Mouse (Mus musculus): ENCODE results near the gene Asrgl1.

Gene Asrgl1

GRCm38 (mm10) chr19:9071456-9072156 is 63.8 kb downstream of the Asrgl1 start:
- no peak for DNase-seq (ENCODE audit: low read depth, low spot score)

DNA sequence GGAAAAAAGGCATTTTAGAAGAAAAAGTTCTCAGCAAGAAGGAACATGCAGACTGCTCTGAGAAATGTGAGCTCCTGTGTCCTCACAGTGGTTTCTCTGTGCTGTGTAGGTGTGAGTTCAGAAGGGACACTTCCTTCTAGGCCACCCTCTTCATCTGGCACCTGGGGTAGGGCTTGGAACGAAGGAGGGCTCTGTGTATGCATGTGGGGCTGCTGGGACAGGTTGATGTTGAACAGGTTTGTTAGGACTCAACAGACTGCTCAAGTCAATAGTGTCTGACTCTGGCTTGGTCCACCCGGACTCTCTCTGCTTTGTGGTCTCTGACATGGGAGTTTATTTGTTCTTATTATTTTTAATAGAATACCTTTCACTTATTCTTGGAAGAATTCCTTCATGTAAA is 65.1 kb downstream of the Asrgl1 start:
- no peak for DNase-seq (ENCODE audit: low read depth, low spot score)

DNA sequence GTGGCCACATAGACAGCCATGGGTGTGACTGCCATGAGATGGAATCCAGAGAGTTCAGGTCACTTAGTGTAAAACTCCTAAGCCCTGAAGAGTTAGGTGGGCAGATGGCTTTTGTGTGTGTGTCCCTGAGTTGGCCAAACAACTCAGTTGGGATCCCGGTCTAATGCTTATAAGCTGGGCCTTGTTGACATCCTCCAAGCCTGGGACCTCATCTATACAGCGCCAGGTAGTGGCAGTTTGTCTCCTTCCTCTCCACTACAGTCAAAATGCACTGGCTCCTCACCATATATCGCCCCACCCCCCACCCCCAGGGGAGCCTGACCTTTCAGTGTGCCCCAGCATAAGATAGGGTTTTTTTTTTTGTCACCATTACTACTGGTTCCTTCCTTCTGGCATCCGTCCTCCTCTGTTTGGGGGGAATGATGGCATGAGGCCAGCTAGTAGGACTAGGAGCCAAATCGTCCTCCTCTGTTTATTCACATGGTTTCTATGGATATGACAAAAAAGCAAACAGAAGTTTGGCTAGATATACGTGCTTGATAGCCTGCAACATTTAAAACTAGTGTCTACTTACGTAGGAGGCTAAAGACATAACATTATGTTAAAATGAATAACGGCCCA is 65.6 kb downstream of the Asrgl1 start:
- no peak for DNase-seq (ENCODE audit: low read depth, low spot score)

DNA sequence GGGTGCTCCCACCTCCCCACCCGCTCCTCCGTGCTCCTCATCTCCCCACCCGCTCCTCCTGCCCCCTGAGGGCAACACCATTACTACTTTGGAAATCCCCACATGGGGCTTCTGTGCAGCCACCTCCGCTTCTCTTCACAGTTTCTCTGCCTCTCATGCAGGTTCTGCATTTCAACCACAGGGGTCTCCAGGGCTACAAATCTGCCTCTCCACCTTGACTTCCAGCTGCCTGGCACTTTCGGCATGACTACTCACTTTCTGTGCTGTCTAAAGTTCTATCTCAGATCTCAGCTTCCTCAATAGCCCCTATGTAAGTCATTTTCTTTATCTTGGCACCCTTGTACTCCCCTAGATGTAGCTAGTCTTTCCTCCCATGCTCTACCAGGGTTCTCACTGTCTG is 68.1 kb downstream of the Asrgl1 start:
- DNase-seq (ENCODE audit: low read depth, low spot score): no peak

- no peak for DNase-seq (ENCODE audit: low read depth, low spot score)
These were observed 69.5 kb downstream of the Asrgl1 start for GRCm38 (mm10) chr19:9065621-9066561.

DNA sequence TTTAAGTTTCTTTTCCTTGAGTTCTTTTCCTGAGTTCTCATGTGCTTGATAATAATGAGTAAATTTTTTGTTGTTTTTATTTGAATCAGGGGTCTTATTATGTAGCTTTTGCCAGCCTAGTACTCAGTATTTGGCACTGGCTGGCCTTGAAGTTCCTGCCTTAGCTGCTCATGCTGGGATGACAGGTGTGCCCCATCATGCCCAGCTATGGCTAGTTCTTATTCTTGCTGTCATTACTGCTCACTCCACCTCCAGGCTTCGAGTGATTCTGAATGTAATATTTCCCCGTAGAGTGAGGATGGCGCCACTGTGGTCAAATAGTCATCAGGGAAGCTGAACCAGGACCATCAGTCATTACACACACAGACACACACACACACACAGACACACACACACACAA is 71.6 kb downstream of the Asrgl1 start:
- DNase-seq (ENCODE audit: low read depth, low spot score): no peak

DNA sequence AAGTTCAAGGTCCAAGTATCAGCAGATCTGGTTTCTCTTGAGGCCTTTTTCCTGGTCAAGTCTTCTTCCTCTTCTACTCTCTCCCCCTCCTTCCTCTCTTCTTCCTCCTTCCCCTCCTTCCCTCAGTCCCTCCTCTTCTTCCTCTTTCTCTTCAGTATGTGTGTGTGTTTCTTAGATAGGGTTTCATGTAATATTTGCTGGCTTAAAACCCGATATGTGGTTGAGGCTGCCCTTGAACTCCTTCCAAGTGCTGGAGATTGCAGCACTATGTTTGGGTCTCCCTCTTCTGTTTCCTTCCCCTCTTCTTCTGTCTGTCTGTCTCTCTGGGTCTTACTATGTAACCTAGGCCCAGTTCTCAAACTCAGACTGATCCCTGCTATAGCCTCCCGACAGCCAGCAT is 72.6 kb downstream of the Asrgl1 start:
- no peak for DNase-seq (ENCODE audit: low read depth, low spot score)

- DNase-seq (ENCODE audit: low read depth, low spot score): no peak
These were observed 74.1 kb downstream of the Asrgl1 start for GRCm38 (mm10) chr19:9061221-9061893.

DNA sequence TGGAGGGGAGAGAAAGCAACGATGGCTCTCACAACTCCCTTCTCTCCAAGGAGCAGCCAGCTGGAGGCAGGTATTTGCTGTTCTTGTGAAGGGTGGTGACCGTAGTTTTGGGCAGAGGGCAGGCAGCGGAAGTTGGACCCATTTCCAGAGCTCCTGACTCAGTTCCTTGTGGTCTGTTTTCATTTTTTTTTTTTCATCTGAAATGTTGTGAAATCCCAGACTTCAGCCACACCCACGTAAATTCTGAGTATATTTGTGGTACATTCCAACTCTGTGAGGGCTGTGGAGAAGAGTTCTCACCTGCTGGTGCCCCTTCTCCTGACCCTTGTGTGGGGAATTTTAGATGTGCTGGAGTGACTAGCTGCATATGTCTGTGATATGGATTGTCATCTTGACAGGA is 75.3 kb downstream of the Asrgl1 start:
- DNase-seq (ENCODE audit: low read depth, low spot score): no peak

Measured in WW6 (cell line).